Mouse (Mus musculus): ENCODE results near the gene Gcsh. TPM values are rescaled to one million over a fixed set of nuclear protein-coding genes. Genes with fewer than 3 reads are reported as not detected.

The Gcsh gene
- total RNA-seq, 2 experiments from 2014 or later, result 2.5 to 4.6 TPM

Other genes with a start within 250 kb of the Gcsh start
- gene Cmc2, start 72.1 kb downstream of the Gcsh start, total RNA-seq (2015; ENCODE audit: low replicate concordance), result 38.6 and 67.4 TPM in 2 replicates
- gene Cmc2, start 72.1 kb downstream of the Gcsh start, total RNA-seq (2017; ENCODE audit: low replicate concordance), result 87.8 and 107 TPM in 2 replicates
- gene Cenpn, start 71.8 kb downstream of the Gcsh start, total RNA-seq (2015; ENCODE audit: low replicate concordance), result 72.8 and 106 TPM in 2 replicates
- gene Cenpn, start 71.8 kb downstream of the Gcsh start, total RNA-seq (2017; ENCODE audit: low replicate concordance), result 62.6 and 77.5 TPM in 2 replicates
- 7.2 and 10.5 TPM in 2 replicates for gene Atmin, start 50.1 kb downstream of the Gcsh start, total RNA-seq (2015; ENCODE audit: low replicate concordance)
- 1.0 and 2.3 TPM in 2 replicates for gene Atmin, start 50.1 kb downstream of the Gcsh start, total RNA-seq (2017; ENCODE audit: low replicate concordance)
- gene 1700030J22Rik, start 14.6 kb downstream of the Gcsh start, total RNA-seq (2015; ENCODE audit: low replicate concordance), result not detected in 2 replicates
- gene 1700030J22Rik, start 14.6 kb downstream of the Gcsh start, total RNA-seq (2017; ENCODE audit: low replicate concordance), result not detected in 2 replicates
- 1.1 TPM in 1 of 2 replicates, not detected in the other for gene Pkd1l2, start 88.9 kb upstream of the Gcsh start, total RNA-seq (2015; ENCODE audit: low replicate concordance)
- gene Pkd1l2, start 88.9 kb upstream of the Gcsh start, total RNA-seq (2017; ENCODE audit: low replicate concordance), result not detected in 2 replicates
- gene Bco1, start 102.3 kb upstream of the Gcsh start, total RNA-seq (2015; ENCODE audit: low replicate concordance), result 1.8 TPM in 1 of 2 replicates, not detected in the other
- not detected in 2 replicates for gene Bco1, start 102.3 kb upstream of the Gcsh start, total RNA-seq (2017; ENCODE audit: low replicate concordance)
- gene Gan, start 164.6 kb upstream of the Gcsh start, total RNA-seq (2015; ENCODE audit: low replicate concordance), result 12.3 and 15.1 TPM in 2 replicates
- 12.4 and 13.6 TPM in 2 replicates for gene Gan, start 164.6 kb upstream of the Gcsh start, total RNA-seq (2017; ENCODE audit: low replicate concordance)

All from erythroid progenitor cell, adult 5-6 weeks (primary cell).